Mouse (Mus musculus) megakaryocyte-erythroid progenitor cell, adult 5-6 weeks (primary cell): Measurements from ENCODE around the gene Arpc4. TPM values are rescaled to one million over a fixed set of nuclear protein-coding genes. Genes with fewer than 3 reads are reported as not detected.
A peak's percentile ranks its signal among the peaks of the same experiment; 100 is the strongest.

Source experiments
- ATAC-seq: replicated peaks from 2 replicates; pipeline ENCODE4 v1.8.0; 2016; ENCODE audit warnings: mild to moderate bottlenecking, inconsistent platforms; ENCODE audit not compliant: severe bottlenecking, poor library complexity, low FRiP score, low TSS enrichment
- total RNA-seq, 2 experiments: library from RNA; stranded (forward) in 1 of 2; stranded (reverse) in 1 of 2; fragments of 200-1000, 215-1000 nt in 1 of 2; fragments of >200 nt in 1 of 2; fragmentation: Nextera tagmentation in 1 of 2; gene quantifications; 2 replicates each; pipeline ENCODE4 v1.2.3; 2014 to 2017

Arpc4 gene
- total RNA-seq, 2 experiments from 2014 or later, result 152 to 162 TPM

GRCm38 (mm10) chr6:113361476-113361875 lies 16.4 kb upstream of the Arpc4 start:
- 0 out of 2 replicates have a peak, but pooled peaks have one; percentile 54 for ATAC-seq

DNA sequence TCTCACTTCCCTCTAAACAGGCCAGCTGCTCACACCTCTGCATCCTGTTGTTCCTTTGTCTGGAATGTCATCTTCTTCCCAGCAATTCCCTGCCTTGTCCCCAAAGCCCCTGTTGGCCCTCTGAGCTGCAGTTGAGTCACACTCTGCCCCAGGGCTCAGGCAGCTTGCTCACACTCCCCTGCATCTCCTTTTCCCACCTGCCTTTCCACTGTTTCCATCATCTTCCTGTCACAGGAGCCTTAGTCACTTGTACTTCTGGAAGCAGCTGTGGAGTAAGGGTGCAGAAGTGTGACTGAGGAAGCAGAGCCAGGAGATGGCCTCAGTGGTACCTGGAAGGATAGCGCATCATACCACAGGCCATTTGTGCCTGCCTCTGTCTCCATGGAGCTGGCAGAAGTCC lies 15.7 kb upstream of the Arpc4 start:
- no peak for ATAC-seq

- ATAC-seq, result no peak
Observed at GRCm38 (mm10) chr6:113364518-113365135, 13.3 kb upstream of the Arpc4 start.

DNA sequence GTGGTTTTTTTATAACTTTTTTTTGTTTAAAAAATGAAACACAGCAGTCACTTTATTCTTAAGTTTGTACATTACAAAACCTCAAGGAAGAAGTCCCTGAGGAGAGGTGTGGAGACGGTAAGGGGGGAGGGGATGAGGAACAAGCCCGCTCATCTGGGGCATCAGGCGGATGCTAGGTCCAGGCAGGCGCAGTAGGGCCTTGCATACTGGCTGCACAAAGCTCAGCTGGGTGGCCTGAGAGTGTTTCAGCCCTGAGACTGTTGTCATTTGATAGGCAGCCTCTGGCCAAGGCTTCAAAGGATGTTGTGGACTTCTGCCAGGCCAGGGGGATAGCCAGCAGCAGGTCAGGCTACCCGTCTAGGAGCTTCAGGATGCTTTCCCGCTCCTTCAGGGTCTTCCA lies 11.3 kb upstream of the Arpc4 start:
- no peak for ATAC-seq

- no peak for ATAC-seq
Observed at GRCm38 (mm10) chr6:113367574-113367973, 10.3 kb upstream of the Arpc4 start.

GRCm38 (mm10) chr6:113368124-113368523 lies 9.8 kb upstream of the Arpc4 start:
- ATAC-seq, result no peak

GRCm38 (mm10) chr6:113368577-113368976 lies 9.3 kb upstream of the Arpc4 start:
- no peak for ATAC-seq

GRCm38 (mm10) chr6:113370194-113370929 lies 7.6 kb upstream of the Arpc4 start:
- ATAC-seq, result no peak

- peak; percentile 38 for ATAC-seq
Observed at GRCm38 (mm10) chr6:113373491-113373890, 4.4 kb upstream of the Arpc4 start.

DNA sequence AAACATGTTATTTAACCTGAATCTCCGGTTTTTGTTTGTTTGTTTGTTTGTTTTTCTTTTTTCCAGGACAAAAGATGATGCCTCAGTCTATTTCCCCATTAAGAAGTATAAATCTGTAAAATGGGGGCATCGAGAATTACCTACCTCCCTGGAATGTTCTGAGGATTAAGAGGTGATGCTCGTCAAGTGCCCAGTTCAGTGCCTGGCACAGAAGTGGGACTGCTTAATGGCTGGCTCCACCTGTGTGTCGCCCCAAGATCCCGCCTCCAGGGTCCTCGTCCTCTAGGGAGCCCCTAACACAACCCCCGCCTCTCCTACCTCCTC lies 781 bp upstream of the Arpc4 start:
- ATAC-seq, result no peak

DNA sequence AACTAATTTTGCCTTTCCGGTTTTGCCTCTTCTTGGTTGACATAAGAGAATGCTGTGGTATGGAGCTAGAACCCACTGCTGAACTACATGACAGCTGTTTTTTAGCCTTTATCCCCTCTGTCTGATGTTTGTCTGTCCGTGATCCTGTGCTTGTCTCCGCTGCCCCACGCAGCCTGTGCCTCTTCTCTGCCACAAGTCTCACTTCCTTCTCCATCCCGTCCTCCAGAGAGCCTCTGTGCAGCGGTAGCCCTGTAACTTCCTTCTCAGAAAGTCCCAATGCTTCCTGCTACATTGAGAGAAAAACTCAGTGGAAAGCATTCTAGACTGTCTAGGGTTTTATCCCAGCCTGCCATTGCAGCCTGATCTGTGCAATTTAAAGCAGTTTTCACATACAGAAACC lies 1.3 kb downstream of the Arpc4 start:
- no peak for ATAC-seq

GRCm38 (mm10) chr6:113380480-113380879 lies 2.6 kb downstream of the Arpc4 start:
- ATAC-seq, result no peak

- no peak for ATAC-seq
Observed at GRCm38 (mm10) chr6:113384351-113384927, 6.5 kb downstream of the Arpc4 start.

DNA sequence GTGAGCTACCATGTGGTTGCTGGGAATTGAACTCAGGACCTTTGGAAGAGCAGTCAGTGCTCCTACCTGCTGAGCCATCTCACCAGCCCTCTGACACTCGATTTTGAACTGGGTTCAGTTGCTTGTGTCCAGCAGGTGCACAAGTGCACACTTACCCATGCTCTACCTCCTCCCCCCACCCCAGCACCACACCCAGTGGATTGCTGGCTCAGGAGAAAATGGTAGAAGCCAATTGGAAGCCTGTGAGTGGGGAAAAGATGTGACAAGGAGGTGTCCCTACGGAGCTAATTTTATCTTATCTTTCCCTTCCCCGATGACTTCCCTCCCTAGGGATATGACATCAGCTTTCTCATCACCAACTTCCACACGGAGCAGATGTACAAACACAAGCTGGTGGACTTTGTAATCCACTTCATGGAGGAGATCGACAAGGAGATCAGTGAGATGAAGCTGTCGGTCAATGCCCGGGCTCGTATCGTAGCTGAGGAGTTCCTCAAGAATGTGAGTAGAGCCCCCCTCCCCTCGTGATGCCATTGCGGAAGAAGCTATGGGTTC lies 7.3 kb downstream of the Arpc4 start:
- no peak for ATAC-seq

DNA sequence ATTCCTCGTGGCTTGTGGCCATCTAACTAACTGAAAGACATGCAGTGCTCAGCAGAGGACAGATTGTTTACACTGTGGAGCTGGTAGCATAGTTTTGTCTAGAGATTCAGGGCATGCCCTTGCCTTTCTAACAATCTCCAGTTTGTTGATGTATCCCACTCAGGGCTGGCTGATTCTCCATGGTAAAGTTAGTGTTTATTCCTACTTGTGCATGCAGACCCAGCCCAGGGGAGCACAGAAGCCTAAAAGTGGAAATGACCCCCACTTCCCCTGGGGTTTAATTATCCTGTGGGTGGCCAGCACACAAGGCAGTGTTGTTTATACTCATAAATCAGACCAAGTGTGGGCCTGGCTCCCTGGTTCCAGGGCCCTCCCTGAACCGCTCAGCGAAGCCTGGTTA lies 8.1 kb downstream of the Arpc4 start:
- no peak for ATAC-seq

- no peak for ATAC-seq
Observed at GRCm38 (mm10) chr6:113388960-113389359, 11.0 kb downstream of the Arpc4 start, which contains the start of gene Ttll3. Gene Ttll3, plus strand, starts transcription at chr6:113389260.

GRCm38 (mm10) chr6:113390715-113391114 lies 12.8 kb downstream of the Arpc4 start:
- ATAC-seq, result no peak

DNA sequence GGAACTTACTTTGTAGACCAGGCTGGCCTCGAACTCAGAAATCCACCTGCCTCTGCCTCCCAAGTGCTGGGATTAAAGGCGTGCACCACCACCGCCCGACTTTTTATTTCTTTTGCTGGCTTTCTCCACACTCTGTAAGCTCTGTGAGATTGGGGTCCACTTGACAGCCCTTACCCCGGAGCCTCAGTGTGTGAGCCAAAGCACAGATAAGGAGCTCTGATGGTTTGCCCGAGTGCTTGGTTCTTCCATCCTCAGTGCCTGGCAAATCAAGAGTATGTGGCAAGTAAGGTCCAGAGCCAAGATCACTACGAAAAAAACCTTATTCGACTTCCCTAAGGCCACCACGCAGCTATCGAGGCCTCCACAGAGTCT lies 14.1 kb downstream of the Arpc4 start:
- ATAC-seq, result no peak; the same call in 1 of the 2 replicates

- ATAC-seq, result peak; percentile 53
Observed at GRCm38 (mm10) chr6:113392387-113393071, 14.6 kb downstream of the Arpc4 start.

- no peak for ATAC-seq
Observed at GRCm38 (mm10) chr6:113393951-113394350, 16.0 kb downstream of the Arpc4 start.
